Mouse (Mus musculus) natural killer cell, adult 2 months (primary cell): ENCODE data around the gene Mmab.
A peak's percentile ranks its signal among the peaks of the same experiment; 100 is the strongest.

Experiments used
- DNase-seq, 2 experiments: peaks; one replicate each; pipeline ENCODE4 v3.0.0; 2022; ENCODE audit warnings: low spot score in 2 of 2

The Mmab gene

GRCm38 (mm10) chr5:114443566-114444367 is at the start of gene Mmab, which contains the start of gene Mvk:
TSS of gene Mmab (minus strand) at chr5:114444060.
TSS of gene Mvk (plus strand) at chr5:114444269.
- DNase-seq: peak; percentile 96

- DNase-seq: no peak
Observed at GRCm38 (mm10) chr5:114490241-114490640, 46.4 kb upstream of the Mmab start.

GRCm38 (mm10) chr5:114489570-114489969 is 45.7 kb upstream of the Mmab start:
- DNase-seq: no peak

GRCm38 (mm10) chr5:114485685-114486084 is 41.8 kb upstream of the Mmab start:
- DNase-seq: no peak

GRCm38 (mm10) chr5:114482587-114483011 is 38.7 kb upstream of the Mmab start:
- DNase-seq: peak; percentile 14 to 38

- no peak for DNase-seq
Observed at GRCm38 (mm10) chr5:114478267-114478666, 34.4 kb upstream of the Mmab start.

- DNase-seq: no peak
Observed at GRCm38 (mm10) chr5:114474741-114475491, 31.1 kb upstream of the Mmab start.

GRCm38 (mm10) chr5:114470359-114470758 is 26.5 kb upstream of the Mmab start:
- DNase-seq: no peak

GRCm38 (mm10) chr5:114468007-114468406 is 24.1 kb upstream of the Mmab start:
- no peak for DNase-seq

- DNase-seq: no peak
Observed at GRCm38 (mm10) chr5:114467430-114467829, 23.6 kb upstream of the Mmab start.

- DNase-seq: no peak
Observed at GRCm38 (mm10) chr5:114467019-114467418, 23.2 kb upstream of the Mmab start.

GRCm38 (mm10) chr5:114465641-114466040 is 21.8 kb upstream of the Mmab start:
- no peak for DNase-seq

GRCm38 (mm10) chr5:114464561-114464960 is 20.7 kb upstream of the Mmab start:
- no peak for DNase-seq

- DNase-seq: no peak
Observed at GRCm38 (mm10) chr5:114462067-114463040, 18.5 kb upstream of the Mmab start.

GRCm38 (mm10) chr5:114461238-114461637 is 17.4 kb upstream of the Mmab start:
- DNase-seq: peak; percentile 65 to 79

- DNase-seq: no peak
Observed at GRCm38 (mm10) chr5:114456995-114457605, 13.2 kb upstream of the Mmab start.

- no peak for DNase-seq
Observed at GRCm38 (mm10) chr5:114456287-114456686, 12.4 kb upstream of the Mmab start.

- DNase-seq: no peak
Observed at GRCm38 (mm10) chr5:114449011-114449410, 5.2 kb upstream of the Mmab start.

GRCm38 (mm10) chr5:114444368-114444692 is 470 bp upstream of the Mmab start:
- DNase-seq: no peak

GRCm38 (mm10) chr5:114435588-114435987 is 8.3 kb downstream of the Mmab start:
- DNase-seq: no peak

- no peak for DNase-seq
Observed at GRCm38 (mm10) chr5:114434359-114434758, 9.5 kb downstream of the Mmab start.
